Mouse (Mus musculus): ENCODE results near the gene Dusp14.

Gene Dusp14

GRCm38 (mm10) chr11:84016147-84016809 is 52.8 kb downstream of the Dusp14 start:
- DNase-seq (ENCODE audit: low spot score): no peak

DNA sequence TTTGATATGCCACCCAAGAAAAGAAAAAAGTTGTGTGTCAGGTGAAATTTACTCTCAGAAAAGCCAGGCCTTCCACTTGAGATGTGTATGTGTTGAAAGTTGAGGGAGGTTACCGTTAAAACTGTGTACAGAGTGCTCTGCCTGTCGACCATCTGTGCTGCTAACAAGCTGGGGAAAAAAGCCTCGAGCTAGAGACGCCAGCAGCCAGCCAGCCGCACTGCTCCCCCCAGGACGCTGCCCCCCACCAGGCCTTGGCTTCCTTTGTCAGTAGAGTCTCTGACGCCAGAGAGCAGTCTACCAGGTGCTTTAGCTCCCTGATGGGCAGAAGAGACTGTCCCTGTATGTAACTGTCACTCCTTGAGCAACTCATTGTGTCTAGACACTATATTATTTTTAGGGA is 56.0 kb downstream of the Dusp14 start:
- peak; percentile 6 for DNase-seq (ENCODE audit: low spot score)

- no peak for DNase-seq (ENCODE audit: low spot score)
Measured at GRCm38 (mm10) chr11:84011576-84011975, 57.5 kb downstream of the Dusp14 start.

GRCm38 (mm10) chr11:84011050-84011449 is 58.0 kb downstream of the Dusp14 start:
- DNase-seq (ENCODE audit: low spot score): peak; percentile 24

- DNase-seq (ENCODE audit: low spot score): no peak
Measured at GRCm38 (mm10) chr11:84010411-84010810, 58.6 kb downstream of the Dusp14 start.

- DNase-seq (ENCODE audit: low spot score): no peak
Measured at GRCm38 (mm10) chr11:84009001-84009400, 60.1 kb downstream of the Dusp14 start.

DNA sequence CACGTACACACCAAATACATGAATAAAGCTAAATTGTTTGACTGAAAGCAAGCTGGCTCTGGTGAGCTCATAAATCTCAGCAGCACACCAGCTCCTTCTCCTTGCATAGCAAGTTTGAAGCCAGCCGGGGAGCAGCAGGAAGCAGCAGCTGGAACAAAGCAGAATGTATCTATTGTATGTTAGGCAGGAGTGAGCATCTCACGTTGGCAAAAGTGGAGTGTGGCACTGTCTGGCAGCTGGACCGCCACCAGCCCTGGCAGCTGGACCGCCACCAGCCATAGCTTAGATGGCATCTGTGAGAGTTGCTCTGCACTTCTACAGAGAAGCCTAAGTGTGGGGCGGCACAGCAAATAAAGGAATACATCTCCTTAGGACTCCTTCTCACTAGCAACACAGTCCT is 65.1 kb downstream of the Dusp14 start:
- no peak for DNase-seq (ENCODE audit: low spot score)

- DNase-seq (ENCODE audit: low spot score): peak; percentile 23
Measured at GRCm38 (mm10) chr11:84001257-84001656, 67.8 kb downstream of the Dusp14 start.

- DNase-seq (ENCODE audit: low spot score): no peak
Measured at GRCm38 (mm10) chr11:83999411-83999915, 69.6 kb downstream of the Dusp14 start.

- DNase-seq (ENCODE audit: low spot score): no peak
Measured at GRCm38 (mm10) chr11:83998993-83999392, 70.1 kb downstream of the Dusp14 start.

Measured in embryo, embryonic 10 days (tissue).